Comparison of ENCODE assay signal across 8 mouse cellular contexts in genomic region chr16:34745065-34745585, GRCm38 (mm10). TPM values are rescaled to one million over a fixed set of nuclear protein-coding genes. Genes with fewer than 3 reads are reported as not detected.
A peak's percentile ranks its signal among the peaks of the same experiment; 100 is the strongest.
DNase-seq lines count a peak whose midpoint lies in the region; ATAC-seq and TF ChIP-seq lines count a peak whose summit lies in the region.

Gene Mylk (plus strand): TSS chr16:34745210.

- peak; percentile 66 for TF ChIP-seq POLR2A in brain, embryonic 14.5 days (IDR thresholded peaks at IDR 0.05; ENCODE audit: borderline replicate concordance, extremely low read depth, insufficient read depth, insufficient read length, poor library complexity, severe bottlenecking)

- H3K27ac ChIP-seq in embryonic facial prominence, embryonic 12.5 days = 0 out of 2 replicates have a peak within 1 kb of the TSS, but pooled peaks have one; percentile 25
- H3K27ac ChIP-seq in midbrain, embryonic 10.5 days (replicated peaks) = peak within 1 kb of the TSS; percentile 84

- under 1% methylated on average over 48 of the region's 48 CpGs for WGBS in embryonic facial prominence, embryonic 12.5 days
- WGBS in midbrain, embryonic 10.5 days = under 1% methylated on average over 48 of the region's 48 CpGs

- peak; percentile 94 for DNase-seq in brain, embryonic 14.5 days (ENCODE audit: low read depth)
- DNase-seq in heart, adult 11 months = peak; percentile 98
- DNase-seq in kidney, adult 11 months = peak; percentile 94
- DNase-seq in left cerebral cortex, postnatal 4 days = peak; percentile 80
- peak; percentile 91 for DNase-seq in midbrain, embryonic 10.5 days (ENCODE audit: low spot score)
- peak; percentile 67 for DNase-seq in skeletal muscle tissue, adult 2 months (ENCODE audit: low read depth, low spot score)

- H3K9me3 ChIP-seq in embryonic facial prominence, embryonic 12.5 days = no peaks in the 10 kb centered on the region
- no peaks in the 10 kb centered on the region for H3K9me3 ChIP-seq in midbrain, embryonic 10.5 days (replicated peaks)

- intact Hi-C loops in left cerebral cortex, postnatal 4 days (cut with DNase I) = no loop called here

- TF ChIP-seq CTCF in brain, embryonic 14.5 days (IDR thresholded peaks at IDR 0.05; ENCODE audit: borderline replicate concordance, extremely low read depth, insufficient read depth, insufficient read length) = no peak

- H3K9ac ChIP-seq in embryonic facial prominence, embryonic 12.5 days = peak within 1 kb of the TSS; percentile 54

- peaks cover 16% of the 10 kb centered on the region; the same call in 1 of the 2 replicates for H3K27me3 ChIP-seq in embryonic facial prominence, embryonic 12.5 days
- H3K27me3 ChIP-seq in midbrain, embryonic 10.5 days (ENCODE audit: low read depth, poor library complexity, severe bottlenecking) = peaks cover 33% of the 10 kb centered on the region

- peak within 1 kb of the TSS; percentile 44 for H3K4me3 ChIP-seq in embryonic facial prominence, embryonic 12.5 days
- H3K4me3 ChIP-seq in midbrain, embryonic 10.5 days = peak within 1 kb of the TSS; percentile 61

- ATAC-seq in embryonic facial prominence, embryonic 12.5 days (ENCODE audit: insufficient number of reproducible peaks, insufficient read depth, low FRiP score, low TSS enrichment) = peak; percentile 89
- no peak for ATAC-seq in activated CD4-positive, CD25-positive, alpha-beta regulatory T cell, adult 4 months

- H3K4me2 ChIP-seq in embryonic facial prominence, embryonic 12.5 days (replicated peaks) = peak within 1 kb of the TSS; percentile 89

- peaks cover 19% of the 10 kb centered on the region for H3K4me1 ChIP-seq in embryonic facial prominence, embryonic 12.5 days
- peaks cover 53% of the 10 kb centered on the region for H3K4me1 ChIP-seq in midbrain, embryonic 10.5 days

- no peaks in the 10 kb centered on the region for H3K36me3 ChIP-seq in embryonic facial prominence, embryonic 12.5 days
- H3K36me3 ChIP-seq in midbrain, embryonic 10.5 days = peaks cover under 1% of the 10 kb centered on the region; the same call in 1 of the 2 replicates

RNA-seq across cellular contexts. Expression of gene Mylk, which starts in this region (rescaled TPM):
- polyA plus RNA-seq in brain, embryonic 14.5 days (2012; rRNA removed) = 5.7 and 8.9 TPM in 2 replicates
- polyA plus RNA-seq in embryonic facial prominence, embryonic 12.5 days (2016; fragmentation: Nextera tagmentation; extraction: Ambion mirVana) = 9.0 and 9.8 TPM in 2 replicates
- 1 to 10 TPM; 6.6 to 8.6 TPM for total RNA-seq in left cerebral cortex, postnatal 4 days (2021)
- 8.5 and 8.9 TPM in 2 replicates for polyA plus RNA-seq in midbrain, embryonic 10.5 days (2016; fragmentation: Nextera tagmentation; extraction: Ambion mirVana)
- under 1 TPM in 1 of 2 experiments, not detected in 1; 0.30 TPM for polyA plus RNA-seq in activated CD4-positive, CD25-positive, alpha-beta regulatory T cell, adult 4 months (2017; shearing (Covaris generic))
